Mouse (Mus musculus): Measurements from ENCODE around the gene Gm17409.

- TF ChIP-seq POLR2A (IDR thresholded peaks at IDR 0.05; ENCODE audit: low read depth, low read length) (no peak), MXI1 (IDR thresholded peaks at IDR 0.05; ENCODE audit: low read depth, low read length) (no peak), POLR2AphosphoS2 (IDR thresholded peaks at IDR 0.05; ENCODE audit: low read depth, low read length) (no peak), ZMIZ1 (IDR thresholded peaks at IDR 0.05; ENCODE audit: low read depth, low read length) (no peak), RCOR1 (conservative IDR thresholded peaks at IDR 0.05; ENCODE audit: low read depth, low read length) (no peak), CTCF (conservative IDR thresholded peaks at IDR 0.05 in 1 of 2, IDR thresholded peaks at IDR 0.05 in 1 of 2; ENCODE audit: low read depth in 2 of 2, low read length in 2 of 2) (no peak), HCFC1 (IDR thresholded peaks at IDR 0.05; ENCODE audit: low read depth, low read length) (no peak), GABPA (IDR thresholded peaks at IDR 0.05; ENCODE audit: insufficient replicate concordance, low read depth, low read length) (no peak), MAX (IDR thresholded peaks at IDR 0.05; ENCODE audit: low read length) (no peak)
Measured at GRCm38 (mm10) chr2:58436911-58437310, 33.0 kb upstream of the Gm17409 start.

Measured in CH12.LX (cell line).